Mouse (Mus musculus) spleen, adult 2 months (tissue): Measurements from ENCODE around the gene Eif2b3.

Source experiments
- CTCF ChIP-seq: fragments of 200-500 bp; IDR thresholded peaks from 2 replicates; pipeline ENCODE4 v1.5.1; 2011; ENCODE audit warnings: mild to moderate bottlenecking, inconsistent platforms; ENCODE audit not compliant: insufficient read depth, insufficient read length, insufficient replicate concordance; ENCODE audit errors: extremely low read depth
- POLR2A ChIP-seq: fragments of 200-500 bp; IDR thresholded peaks from 2 replicates; pipeline ENCODE4 v1.6.1; 2011; ENCODE audit warnings: low read depth, low read length, inconsistent platforms

GRCm38 (mm10) chr4:117062700-117063390, 43.6 kb downstream of the Eif2b3 start:
- TF ChIP-seq CTCF (no peak), POLR2A (no peak)
